Mouse (Mus musculus) gastrocnemius, postnatal 36 days (tissue): ENCODE results near the gene Foxo6. TPM values are rescaled to one million over a fixed set of nuclear protein-coding genes. Genes with fewer than 3 reads are reported as not detected.

ENCODE experiments used
- DNase-seq, 2 experiments: peaks; one replicate each; pipeline ENCODE4 v3.0.0; 2022
- intact Hi-C: fragments of 180-260 bp; cut with DNase I; formaldehyde crosslinking; loops from one replicate; pipeline ENCODE4 v1.15.1; 2025
- total RNA-seq, 2 experiments: library from RNA; stranded (reverse); gene quantifications; 2 replicates each; pipeline ENCODE4 v1.2.3; 2021

Gene Foxo6
- total RNA-seq, 2 experiments from 2014 or later: 6.4 to 8.2 TPM

DNA sequence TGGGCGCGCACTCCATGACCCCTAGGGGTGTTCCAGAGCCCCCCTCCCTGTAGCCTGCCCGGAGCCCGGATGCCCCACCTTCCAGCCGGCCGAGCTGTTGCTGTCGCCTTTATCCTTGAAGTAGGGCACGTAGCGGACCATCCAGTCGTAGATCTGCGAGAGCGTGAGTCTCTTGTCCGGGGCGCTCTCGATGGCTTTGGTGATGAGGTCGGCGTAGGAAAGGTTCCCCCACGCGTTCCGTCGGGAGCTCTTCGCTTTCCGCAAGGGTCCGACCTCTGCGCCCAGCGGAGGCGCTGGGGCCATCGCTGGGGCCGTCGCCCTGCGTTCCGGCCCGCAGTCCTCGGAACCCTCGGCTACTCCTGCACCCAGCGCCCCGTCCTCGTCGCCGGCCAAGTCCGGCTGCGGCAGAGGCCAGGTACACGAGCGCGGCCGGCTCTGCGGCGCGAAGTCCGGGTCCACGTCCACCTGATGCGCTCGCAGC, 348 bp downstream of the Foxo6 start:
- intact Hi-C loops: loop anchor here (2.0 kb wide), 1 partner anchor 56 kb away; no protein-coding TSS in a partner anchor
- no peak for DNase-seq

DNA sequence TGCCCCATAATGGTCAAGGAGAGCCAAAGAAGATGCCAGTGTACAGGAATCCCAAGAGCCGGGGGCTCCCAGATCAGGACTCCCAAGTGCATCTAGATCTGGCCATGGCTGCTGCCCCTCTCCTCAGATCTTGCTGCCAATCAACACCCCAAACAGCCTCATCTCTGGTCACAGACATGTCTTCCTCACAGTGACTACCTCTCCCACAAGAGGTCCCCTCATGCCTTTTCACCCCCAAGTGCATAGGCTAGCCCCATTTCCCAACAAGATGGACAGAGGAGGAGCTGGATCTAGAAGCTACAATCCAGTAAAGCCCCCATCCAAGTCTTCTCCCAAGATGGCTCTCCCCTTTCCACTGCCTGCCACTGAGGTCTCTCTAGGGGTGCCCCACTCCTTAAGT, 1.4 kb downstream of the Foxo6 start:
- intact Hi-C loops: loop anchor here (2.0 kb wide), 1 partner anchor 55 kb away; no protein-coding TSS in a partner anchor
- DNase-seq: no peak

DNA sequence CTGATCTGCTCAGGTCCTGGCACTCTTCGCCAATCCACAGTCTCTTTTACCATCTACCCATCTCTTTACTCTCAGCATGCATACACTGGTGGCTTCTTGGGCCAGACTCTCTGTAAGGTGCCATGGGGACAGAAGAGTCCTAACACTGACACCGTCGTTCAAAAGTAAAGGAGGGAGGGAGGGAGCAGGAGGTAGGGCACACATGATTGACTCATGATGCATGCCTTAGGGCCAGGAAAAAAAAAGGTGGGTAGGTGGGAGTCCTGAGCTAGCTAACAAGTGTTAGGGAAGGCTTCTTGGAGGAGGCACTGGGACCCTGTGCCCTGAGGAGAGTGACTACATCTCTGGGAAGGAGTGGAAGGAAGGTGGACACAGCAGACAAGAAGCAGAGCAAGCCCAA, 1.9 kb downstream of the Foxo6 start:
- intact Hi-C loops: no loop called here

DNA sequence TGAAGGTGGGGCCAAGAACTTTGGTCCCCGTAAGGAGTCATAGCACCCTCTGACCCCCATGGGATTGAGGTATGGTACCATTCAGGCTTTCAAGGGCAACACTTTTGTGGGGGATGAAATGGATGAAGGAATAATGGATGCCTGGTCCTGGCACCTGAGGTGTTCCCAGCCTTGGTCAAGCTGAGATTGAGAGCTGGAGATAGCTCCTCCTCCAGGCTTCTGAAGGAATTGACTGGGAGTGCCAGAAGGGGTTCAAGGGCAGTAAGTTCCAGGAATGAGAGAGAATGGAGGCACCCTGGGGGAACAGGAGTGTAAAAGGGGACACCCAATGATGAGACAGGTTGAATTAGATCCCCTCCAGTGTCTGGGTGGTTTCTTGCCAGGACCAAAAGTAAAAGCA, 3.0 kb downstream of the Foxo6 start:
- no peak for DNase-seq
- intact Hi-C loops: no loop called here

More for the DNA sequence above, 1.9 kb downstream of the Foxo6 start:
- DNase-seq: no peak

DNA sequence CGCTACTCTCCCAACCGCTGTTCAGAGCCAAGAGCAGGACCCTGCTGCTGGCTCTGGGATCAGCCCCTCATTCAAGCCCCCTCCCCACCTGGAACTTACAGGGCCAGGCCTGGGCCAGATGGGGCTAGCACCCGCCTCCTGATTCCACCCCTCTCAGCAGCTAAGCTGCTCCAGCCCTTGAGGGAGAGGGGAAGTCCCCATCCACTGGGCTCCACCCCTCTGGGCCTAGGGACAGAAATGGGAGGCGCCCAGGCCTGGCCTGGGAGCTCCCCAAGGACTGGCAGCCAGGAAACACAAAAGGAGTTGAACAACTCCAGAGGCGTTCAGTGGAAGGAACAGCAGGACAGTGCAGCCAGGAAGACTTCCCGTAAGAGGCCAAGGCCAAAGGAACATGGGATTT, 4.0 kb downstream of the Foxo6 start:
- DNase-seq: peak; percentile 76 to 84
- intact Hi-C loops: no loop called here

DNA sequence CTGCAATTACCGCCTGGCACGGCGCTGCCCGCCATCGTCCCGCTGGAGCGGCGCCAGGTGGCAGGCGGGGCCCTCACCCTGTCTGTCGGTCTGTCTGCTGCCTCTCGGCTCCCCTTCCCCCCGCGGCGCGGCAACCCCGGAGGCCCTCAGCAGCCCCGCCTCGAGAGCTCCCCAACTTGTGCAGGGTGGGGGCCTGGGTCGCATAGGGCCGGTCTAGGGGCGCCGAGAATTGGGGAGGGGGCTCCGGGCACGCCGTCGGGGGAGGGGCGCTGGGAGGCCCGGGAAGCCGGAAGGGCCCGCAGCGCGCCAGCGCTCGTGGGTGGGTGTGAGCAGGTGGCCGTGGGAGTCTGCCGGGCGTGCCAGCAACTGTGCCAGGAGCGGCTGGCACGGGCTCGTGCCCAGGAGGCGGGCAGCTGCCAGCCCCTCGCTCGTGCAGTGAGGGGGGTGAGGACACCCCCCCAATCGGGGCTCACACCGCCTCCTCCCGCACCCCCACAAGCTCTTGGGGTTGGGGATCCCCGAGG, 4.5 kb downstream of the Foxo6 start:
- DNase-seq: no peak
- intact Hi-C loops: no loop called here

DNA sequence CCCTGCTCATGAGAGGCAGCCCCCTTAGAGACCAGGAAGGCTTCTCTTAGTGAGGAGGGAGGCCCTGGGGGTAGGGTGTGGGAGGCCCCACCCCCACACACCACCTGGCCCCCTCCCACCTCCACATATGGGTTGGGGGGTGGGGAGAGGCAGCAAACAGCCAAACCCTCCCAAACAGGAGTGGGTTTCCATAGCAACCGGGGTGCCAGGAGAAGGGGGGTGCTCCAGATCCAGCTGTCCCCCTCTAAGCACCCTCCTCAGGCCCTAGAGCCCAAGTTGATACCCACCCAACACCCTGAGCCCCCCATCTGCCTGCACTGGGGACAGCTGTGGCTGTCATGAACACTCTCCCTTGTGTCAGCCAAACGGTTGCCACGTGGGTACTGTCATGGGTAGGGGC, 6.1 kb downstream of the Foxo6 start:
- DNase-seq: no peak
- intact Hi-C loops: no loop called here

DNA sequence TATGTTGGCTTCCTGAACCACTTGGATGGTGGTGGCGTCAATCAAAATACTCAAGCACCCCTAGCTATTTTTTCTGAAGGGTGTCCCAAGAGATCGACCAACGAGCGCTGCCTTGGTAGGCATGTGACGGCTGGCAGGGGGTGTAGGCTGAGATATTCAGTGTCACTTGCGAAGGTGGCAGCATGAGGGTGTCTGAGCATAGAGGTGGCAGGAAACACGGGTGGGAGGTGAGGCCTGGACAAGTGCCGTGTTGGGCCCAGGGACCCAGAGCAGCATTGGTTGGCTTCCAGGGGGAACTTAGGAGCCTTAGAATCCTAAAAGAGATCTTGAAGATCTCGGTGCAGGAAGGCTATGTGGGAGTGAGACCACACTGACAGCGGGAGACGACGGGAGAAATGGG, 6.7 kb downstream of the Foxo6 start:
- DNase-seq: no peak
- intact Hi-C loops: no loop called here

DNA sequence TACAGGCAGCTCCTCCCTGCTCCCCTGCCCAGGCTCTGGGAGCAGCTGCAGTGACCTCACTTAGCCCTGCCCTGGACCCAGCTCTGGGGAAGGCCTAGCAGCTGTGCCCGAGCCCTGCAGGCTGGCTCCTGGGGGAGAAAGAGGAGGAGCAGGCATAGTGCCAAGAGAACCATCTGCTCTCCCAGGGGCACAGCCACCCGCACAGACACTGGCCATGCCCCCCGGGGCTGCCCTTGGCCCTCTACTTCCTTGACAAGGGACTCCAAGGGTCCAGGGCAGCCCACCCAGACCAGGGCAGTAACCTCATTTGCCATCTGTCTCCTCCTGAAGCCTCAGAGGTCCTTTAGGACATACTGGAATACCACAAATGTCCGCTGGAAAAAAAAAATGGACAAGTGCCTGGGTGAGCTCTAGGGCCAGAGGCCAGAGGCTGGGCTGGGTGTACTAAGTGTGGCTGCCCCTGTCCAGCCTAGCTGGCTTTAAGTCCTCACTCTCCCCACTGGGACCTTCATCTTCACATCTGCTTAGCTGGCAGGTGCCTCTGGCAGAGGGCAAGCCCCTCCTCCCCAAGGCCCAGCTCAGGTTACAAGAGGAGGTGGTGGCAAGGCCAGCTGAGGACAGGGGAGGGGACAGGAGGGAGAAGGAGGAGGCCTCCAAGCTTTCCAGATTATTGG, 9.8 kb downstream of the Foxo6 start:
- DNase-seq: peak; percentile 77 to 85
- intact Hi-C loops: loop anchor here (2.0 kb wide), 1 partner anchor 29 kb away; no protein-coding TSS in a partner anchor

DNA sequence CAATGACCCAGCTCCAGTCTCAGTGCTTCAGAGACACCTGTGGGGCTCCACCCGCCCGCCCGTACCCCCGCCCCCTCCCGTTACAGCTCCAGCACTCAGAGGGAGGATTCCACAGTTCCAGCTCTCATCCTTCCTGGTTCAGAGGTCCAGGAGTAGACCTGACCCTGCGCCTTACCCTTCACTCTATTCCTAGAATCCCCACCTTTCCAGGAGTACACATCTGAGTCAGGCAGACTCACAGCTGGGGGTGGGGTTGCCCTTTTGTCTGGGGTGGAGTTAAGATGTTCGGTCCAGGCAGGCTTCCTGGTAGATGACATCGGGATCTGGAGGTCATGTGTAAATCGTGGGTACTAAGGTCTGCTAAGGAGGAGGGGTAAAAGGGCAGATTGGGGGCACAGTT, 11.7 kb downstream of the Foxo6 start:
- intact Hi-C loops: no loop called here
- peak in 1 of 2 experiments; percentile 11 for DNase-seq

DNA sequence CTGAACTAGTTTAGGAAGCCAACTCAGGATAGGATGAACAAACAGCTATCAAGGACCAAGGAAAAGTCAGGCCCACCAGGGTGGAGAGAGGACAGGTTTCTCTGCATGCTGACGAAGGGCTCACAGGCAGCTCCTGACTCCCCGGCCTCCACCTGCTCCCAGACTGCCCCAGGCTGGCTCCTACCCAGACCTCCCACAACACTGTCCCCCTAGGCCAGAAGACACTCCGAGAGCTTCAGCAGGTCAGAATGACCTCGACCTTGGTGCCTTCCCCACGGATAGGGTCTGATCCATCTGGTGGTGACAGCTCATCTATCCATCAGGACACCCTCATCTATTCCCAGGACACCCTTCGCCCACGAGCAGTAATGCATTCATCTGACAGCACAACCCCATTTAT, 13.6 kb downstream of the Foxo6 start:
- intact Hi-C loops: no loop called here
- DNase-seq: no peak

DNA sequence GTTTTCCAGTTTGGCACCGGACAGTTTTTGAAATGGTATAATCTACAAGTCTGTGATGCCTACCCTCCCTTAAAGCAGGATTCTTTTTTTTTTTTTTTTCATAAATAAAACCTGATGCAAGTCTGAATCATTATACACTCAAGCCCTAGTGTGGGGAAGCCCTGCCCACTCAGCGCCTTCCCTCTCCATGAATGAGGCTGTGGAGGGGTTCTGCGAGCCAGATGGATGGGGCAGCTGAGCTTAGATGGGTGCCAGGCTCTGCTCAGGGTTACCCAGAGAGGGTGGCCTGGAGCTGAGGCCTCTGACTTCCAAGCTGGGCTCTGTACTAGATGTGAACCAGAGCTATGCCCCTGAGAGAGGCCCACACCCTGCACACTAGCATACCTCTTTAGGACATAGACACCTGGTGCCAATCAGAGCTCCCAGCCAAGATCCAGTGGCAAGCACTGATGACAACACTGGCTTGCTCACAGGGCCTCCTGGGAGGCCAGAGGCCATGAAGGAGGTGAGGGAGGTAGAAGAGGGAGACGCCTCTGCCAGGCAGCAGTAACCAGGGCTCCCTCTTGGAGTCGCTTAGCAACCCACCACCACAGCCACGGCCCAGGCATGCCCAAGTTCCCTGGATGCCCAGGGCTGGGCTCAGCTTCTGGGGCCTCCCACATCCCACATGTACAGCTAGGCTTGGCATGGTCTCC, 15.1 kb downstream of the Foxo6 start:
- intact Hi-C loops: no loop called here
- peak in 1 of 2 experiments; percentile 13 for DNase-seq

DNA sequence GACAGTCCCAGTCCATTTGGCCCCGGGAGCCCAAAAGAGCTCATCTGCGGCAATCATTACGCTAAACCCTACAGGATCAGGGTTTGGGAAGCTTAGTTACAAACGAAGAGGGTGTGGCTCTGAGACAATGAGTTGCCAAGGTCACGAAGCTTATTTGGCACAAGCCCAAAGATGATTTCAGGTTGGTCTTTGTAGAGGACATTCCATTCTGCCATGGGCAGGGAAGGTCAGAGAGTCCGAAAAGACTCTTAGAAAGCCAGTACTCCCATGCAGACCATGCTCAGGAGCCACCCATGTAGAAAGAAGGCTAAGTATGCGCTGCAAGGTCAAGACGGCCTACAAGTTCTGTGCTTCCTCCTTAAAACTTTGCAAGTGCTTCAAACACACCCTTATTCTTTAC, 15.9 kb downstream of the Foxo6 start:
- intact Hi-C loops: no loop called here
- DNase-seq: peak in 1 of 2 experiments; percentile 12

DNA sequence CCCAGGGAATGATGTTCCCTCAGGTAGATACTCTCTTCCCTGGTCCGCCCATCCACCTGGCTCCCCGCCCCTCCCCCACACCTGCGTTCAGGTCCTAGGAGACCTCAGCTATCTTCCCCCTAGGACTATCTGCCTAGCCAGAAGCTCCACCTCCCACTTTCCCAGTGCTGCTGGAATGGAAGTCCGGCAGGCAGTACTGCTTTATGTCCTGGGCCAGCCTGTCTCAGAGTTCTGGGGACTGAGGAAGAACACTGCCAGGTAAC, 16.3 kb downstream of the Foxo6 start:
- no peak for DNase-seq
- intact Hi-C loops: no loop called here

DNA sequence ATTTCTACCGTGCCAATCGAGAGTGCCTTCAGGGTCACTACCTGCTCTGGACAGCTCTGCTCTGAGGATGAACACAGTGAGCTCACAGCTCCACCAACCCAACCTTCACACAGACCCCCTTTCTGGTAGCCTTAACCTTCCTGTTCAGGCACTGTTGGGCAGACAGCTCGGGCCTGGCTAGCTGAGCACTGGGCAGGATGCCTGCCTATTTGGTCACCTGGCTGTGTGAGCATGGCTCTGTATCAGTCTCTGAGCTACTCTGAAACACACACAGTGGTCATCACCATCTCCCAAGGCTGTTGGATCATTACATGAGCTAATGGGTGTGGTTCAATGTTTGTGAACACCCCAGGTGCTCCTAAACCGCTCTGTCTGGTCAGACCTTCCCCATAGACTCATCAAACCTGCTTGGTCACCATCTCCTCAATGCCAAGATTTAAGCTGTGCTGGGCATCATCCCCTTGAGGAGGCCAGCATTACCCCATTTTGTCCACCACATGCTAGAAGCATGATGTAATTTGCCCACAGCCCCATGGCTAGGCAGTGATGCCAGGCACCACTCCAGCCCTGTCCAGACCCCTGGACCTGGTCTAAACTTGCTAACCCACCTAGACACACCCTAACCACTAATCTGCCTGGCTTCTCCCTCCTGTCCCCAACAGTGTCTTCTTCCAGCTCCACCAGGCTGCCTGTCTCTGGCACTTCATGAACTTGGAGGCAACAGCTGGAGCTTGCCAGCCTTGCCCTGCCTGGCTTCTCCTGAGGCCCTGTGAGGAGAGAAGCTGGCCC, 16.8 kb downstream of the Foxo6 start:
- intact Hi-C loops: no loop called here
- DNase-seq: peak in 1 of 2 experiments; percentile 17

DNA sequence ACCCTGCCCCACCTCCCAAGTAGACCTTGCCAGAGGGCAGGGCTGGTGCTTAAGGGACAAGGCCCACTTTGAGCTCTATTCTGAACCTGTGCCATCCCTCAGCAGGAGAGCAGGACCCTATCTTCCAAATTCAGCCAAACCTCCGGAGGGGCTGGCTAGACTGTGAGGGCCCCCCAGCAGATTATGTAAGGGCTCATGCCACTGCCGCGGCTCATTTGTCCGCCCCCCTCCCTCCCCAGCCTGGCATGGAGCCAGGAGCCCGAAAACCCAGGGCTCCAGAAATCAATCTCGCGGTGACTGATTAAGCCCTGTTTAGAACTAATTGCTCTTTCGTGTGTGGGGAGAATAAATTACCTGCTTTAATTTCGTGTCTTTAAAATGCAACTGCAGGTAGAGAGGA, 17.7 kb downstream of the Foxo6 start:
- intact Hi-C loops: no loop called here
- DNase-seq: peak in 1 of 2 experiments; percentile 17

DNA sequence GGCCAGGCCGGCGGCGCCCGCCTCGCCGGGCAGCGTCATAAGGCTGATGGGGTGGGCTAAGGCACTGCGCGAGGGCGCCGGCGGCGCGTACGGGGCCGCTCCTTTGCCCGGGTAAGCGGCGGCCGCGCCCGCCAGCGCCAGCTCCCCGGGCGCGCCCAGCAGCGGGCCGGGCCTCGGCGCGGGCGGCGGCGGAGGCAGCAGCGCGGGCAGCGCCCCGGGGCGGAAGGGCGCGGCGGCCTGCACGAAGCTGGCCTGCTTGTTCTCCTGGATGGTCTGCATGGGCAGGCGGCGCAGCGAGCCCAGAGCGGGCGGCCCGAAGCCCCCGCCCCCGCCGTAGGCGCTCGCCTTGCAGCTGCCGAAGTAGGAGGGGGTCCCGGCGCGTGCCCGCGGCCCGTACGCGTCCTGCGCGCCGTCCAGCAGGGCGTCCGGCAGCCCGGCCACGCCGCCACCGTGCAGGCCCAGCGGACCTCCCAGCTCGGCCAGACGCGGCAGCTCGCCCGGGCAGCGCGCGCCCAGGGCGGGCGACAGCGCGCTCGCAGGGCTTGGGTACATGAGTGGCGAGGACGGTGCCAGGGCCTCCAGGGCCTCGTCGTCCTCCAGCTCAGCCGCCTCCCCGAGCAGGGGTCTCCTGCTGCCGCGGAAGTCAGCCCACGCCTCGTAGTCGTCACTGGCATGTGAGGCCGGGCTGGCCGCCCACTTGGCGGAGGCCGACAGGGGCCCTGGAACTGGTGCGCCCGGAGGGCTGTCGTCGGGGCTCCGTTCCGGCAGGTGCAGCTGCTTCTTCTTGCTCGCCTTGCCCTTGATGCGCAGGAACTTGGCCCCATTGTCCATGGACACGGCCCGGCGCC, 18.7 kb downstream of the Foxo6 start:
- peak in 1 of 2 experiments; percentile 32 for DNase-seq
- intact Hi-C loops: no loop called here

DNA sequence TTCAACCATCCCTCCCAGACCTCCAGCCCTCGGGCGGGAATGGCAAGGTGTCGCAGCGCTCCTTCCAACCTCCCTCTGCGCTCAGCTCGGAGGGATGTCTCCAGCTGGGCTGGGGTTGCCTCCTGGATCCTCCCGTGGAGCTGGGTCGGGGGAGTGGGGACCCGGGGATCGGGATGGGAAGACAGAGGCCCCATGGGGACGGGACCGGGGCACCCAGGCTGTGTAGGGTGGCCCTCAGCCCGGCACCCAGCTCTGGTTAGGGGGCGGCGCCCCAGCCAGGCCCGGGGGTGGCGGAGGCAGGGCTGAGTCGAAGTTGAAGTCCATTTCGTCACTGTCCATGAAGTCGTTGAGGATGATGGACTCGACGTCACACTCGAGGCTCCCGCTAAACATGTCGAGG, 19.5 kb downstream of the Foxo6 start:
- peak in 1 of 2 experiments; percentile 17 for DNase-seq

DNA sequence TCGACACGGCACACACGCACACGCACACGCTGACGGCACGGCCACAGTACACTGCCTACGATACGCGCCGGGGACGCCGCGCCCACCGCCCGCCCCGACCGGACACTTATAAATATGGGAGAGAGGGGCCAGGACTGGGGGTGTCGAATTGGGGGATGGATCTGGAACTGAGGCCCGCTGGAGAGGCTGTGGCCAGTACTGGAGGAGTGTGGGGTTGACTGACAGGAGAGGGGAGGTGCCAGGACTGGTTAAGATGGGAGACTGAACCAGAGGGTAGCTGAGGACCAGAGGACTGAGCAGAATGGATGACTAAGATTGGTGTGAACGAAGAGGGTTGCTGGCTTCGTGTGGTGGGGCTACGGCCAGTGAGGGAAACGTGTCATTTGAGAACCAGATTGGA, 20.0 kb downstream of the Foxo6 start:
- intact Hi-C loops: no loop called here
- no peak for DNase-seq

More for the DNA sequence above, 19.5 kb downstream of the Foxo6 start:
- intact Hi-C loops: no loop called here

DNA sequence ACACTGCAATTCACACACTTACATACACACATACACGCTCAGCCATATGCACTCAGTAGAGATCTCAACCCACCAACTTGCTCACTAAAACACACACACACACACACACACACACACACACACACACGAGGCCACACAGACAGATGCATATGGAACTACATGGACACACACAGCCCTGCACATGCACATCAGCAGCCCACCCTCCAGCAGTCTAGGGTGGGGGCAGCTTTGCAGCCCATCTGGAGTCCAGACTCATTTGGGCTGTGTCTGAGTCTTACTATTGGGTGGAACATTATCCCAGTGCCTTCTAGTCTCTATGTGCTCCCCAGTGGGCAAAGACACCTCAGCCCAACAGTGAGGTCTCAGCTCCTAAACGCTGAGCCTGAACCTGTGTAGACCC, 23.0 kb downstream of the Foxo6 start:
- intact Hi-C loops: no loop called here
- no peak for DNase-seq
